ENCODE assay signal across 21 mouse cellular contexts in genomic region chr12:70745681-70746080, GRCm38 (mm10).
"Had no signal": no experiment of that assay in that cellular context is flagged by ENCODE, and none has a peak within 500 bp of the region (broad histone marks: within the 10 kb centered on the region; RNA-seq: fewer than 3 reads in every experiment).

No protein-coding gene starts in this region.

- H3K9me3 ChIP-seq: limb, embryonic 10.5 days; limb, embryonic 13.5 days; liver, embryonic 12.5 days; liver, embryonic 15.5 days; lung, embryonic 15.5 days; megakaryocyte, embryonic 14.5 days; midbrain, embryonic 10.5 days; midbrain, embryonic 13.5 days; neural tube, embryonic 13.5 days had no signal

- H3K27ac ChIP-seq: limb, embryonic 10.5 days; limb, embryonic 13.5 days; liver, embryonic 12.5 days; liver, embryonic 15.5 days; lung, embryonic 15.5 days; midbrain, embryonic 10.5 days; midbrain, embryonic 13.5 days; neural tube, embryonic 13.5 days had no signal

- H3K9ac ChIP-seq: limb, embryonic 13.5 days; liver, embryonic 12.5 days; liver, embryonic 15.5 days; lung, embryonic 15.5 days; midbrain, embryonic 13.5 days; neural tube, embryonic 13.5 days had no signal

- H3K4me1 ChIP-seq: liver, embryonic 12.5 days; liver, embryonic 15.5 days; megakaryocyte, embryonic 14.5 days; neural tube, embryonic 13.5 days had no signal

- H3K4me3 ChIP-seq: limb, embryonic 10.5 days; limb, embryonic 13.5 days; liver, embryonic 12.5 days; liver, embryonic 15.5 days; lung, embryonic 15.5 days; megakaryocyte, embryonic 14.5 days; midbrain, embryonic 10.5 days; midbrain, embryonic 13.5 days; myocyte; neural tube, embryonic 13.5 days had no signal

- DNase-seq: kidney, postnatal 14 days; kidney, postnatal 4 days; liver; lung, adult 18-20 months; lung, postnatal 10 days; lung, postnatal 36 days; retina, postnatal 1 day; right cerebral cortex, postnatal 25 days; spleen, adult 18-20 months; thymus, adult 18-20 months; thymus, postnatal 4 days had no signal

- H3K36me3 ChIP-seq: limb, embryonic 10.5 days; limb, embryonic 13.5 days; liver, embryonic 12.5 days; liver, embryonic 15.5 days; lung, embryonic 15.5 days; midbrain, embryonic 10.5 days; midbrain, embryonic 13.5 days; neural tube, embryonic 13.5 days had no signal

- H3K27me3 ChIP-seq: limb, embryonic 13.5 days; liver, embryonic 12.5 days; liver, embryonic 15.5 days; lung, embryonic 15.5 days; midbrain, embryonic 13.5 days; neural tube, embryonic 13.5 days had no signal
